Mouse (Mus musculus) ES-E14 (cell line): ENCODE measurements around the gene Zfand2b.

Experiments
- HCFC1 ChIP-seq: IDR thresholded peaks from 2 replicates; pipeline ENCODE4 v1.6.1; 2012; ENCODE audit warnings: low read length, inconsistent platforms, borderline replicate concordance; ENCODE audit not compliant: insufficient read depth
- MAFK ChIP-seq: IDR thresholded peaks from 2 replicates; pipeline ENCODE4 v1.6.1; 2014; ENCODE audit warnings: mild to moderate bottlenecking, low read depth, low read length, inconsistent platforms; ENCODE audit not compliant: insufficient read depth
- ZC3H11A ChIP-seq: IDR thresholded peaks from 2 replicates; pipeline ENCODE4 v1.6.1; 2012; ENCODE audit warnings: low read depth, mild to moderate bottlenecking, inconsistent platforms, low read length, borderline replicate concordance

DNA sequence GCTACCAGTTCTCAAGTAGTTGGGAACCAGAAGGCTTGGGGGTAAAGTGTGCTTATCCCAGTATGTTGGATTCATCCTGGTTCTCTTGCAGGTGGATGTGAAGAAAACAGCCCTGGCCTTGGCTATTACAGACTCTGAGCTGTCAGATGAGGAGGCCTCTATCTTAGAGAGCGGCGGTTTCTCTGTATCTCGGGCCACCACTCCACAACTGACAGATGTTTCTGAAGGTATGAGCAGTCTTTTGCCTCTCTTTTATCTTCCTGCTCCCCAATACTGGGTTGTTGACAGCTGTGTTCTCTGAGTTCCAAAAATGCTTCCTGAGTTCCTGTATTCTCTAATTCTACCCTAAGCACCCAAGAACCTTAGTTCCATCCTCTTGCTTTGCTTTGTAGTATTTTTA is 22.9 kb upstream of the Zfand2b start:
- TF ChIP-seq ZC3H11A, result no peak
- no peak for TF ChIP-seq HCFC1
- TF ChIP-seq MAFK, result no peak
